Mouse (Mus musculus): ENCODE measurements around the gene Slc10a7. TPM values are rescaled to one million over a fixed set of nuclear protein-coding genes. Genes with fewer than 3 reads are reported as not detected.

Slc10a7 gene
- polyA plus RNA-seq, 2 experiments, result 13.1 to 20.9 TPM

DNA sequence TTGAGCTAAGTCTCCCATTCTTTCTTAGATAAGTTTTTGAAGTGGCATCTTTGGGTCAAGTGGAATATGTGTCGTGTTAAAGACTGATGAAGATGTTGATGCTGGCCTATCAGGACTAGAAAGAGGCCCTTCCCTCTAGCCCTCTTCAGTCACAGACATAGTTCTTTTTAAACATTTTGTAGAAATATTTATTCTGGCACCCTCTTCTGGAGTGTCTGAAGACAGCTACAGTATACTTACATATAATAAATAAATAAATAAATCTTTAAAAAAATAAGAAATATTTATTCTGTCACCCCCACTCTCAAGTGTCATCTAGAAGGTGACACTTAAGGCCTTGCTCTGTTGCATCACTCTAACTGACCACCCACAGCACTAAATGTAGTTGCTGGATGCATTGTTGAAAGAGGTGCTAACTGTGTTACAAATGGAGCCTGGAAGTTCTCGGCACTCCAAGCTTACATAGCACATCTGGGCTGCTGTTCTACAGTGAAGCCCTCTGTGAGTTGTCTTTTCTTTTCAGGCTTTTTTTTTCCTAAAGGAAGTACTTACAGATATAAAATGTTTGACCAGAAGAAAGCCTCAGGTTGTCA lies 54.4 kb downstream of the Slc10a7 start:
- no peak for TF ChIP-seq POLR2A (IDR thresholded peaks at IDR 0.05; ENCODE audit: borderline replicate concordance, extremely low read depth, insufficient read depth, insufficient read length)
- WGBS, result 73% methylated on average over 2 of the region's 2 CpGs
- no peak for DNase-seq (ENCODE audit: low spot score)
- H3K9ac ChIP-seq (ENCODE audit: low read depth, low read length, severe bottlenecking), result no peak overlapping the region
- H3K27me3 ChIP-seq (ENCODE audit: control insufficient read depth, insufficient read depth, low read length), result no peaks in the 10 kb centered on the region
- H3K9me3 ChIP-seq (ENCODE audit: control insufficient read depth, low read length), result no peaks in the 10 kb centered on the region
- H3K4me2 ChIP-seq (replicated peaks; ENCODE audit: low read depth, low read length, severe bottlenecking), result no peak overlapping the region
- H3K27ac ChIP-seq (replicated peaks; ENCODE audit: low read depth, low read length), result no peak overlapping the region
- no peak overlapping the region for H3K4me3 ChIP-seq (replicated peaks; ENCODE audit: low read length)
- no peaks in the 10 kb centered on the region; the same call in 1 of the 2 replicates for H3K36me3 ChIP-seq (ENCODE audit: control insufficient read depth, insufficient read depth, low read length)
- H3K4me1 ChIP-seq (ENCODE audit: control insufficient read depth, insufficient read depth, low read length), result no peaks in the 10 kb centered on the region
- no peak for ATAC-seq (ENCODE audit: low FRiP score, low read depth)

DNA sequence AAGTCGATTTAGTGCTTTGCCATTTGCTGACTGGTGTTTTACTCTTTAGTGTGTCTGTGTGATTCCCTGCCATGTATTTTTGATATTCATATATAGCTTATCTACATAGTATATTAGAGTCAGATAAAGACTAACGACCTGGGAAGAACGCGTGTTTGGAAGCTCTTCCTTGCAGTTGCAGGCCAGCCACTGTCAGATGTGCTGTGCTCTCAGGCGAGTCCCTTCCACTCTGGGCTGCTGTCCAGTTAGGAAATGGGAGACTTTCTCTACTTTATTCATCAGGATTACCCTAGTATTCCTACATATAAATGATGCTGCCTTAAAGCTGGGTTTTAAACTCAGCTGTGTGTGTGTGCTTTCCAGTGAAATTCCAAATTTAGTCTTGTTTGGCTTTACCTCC lies 55.1 kb downstream of the Slc10a7 start:
- 85% methylated on average over 5 of the region's 5 CpGs for WGBS
- ATAC-seq (ENCODE audit: low FRiP score, low read depth), result no peak
- Histone ChIP-seq H3K9ac (ENCODE audit: low read depth, low read length, severe bottlenecking) (no peak overlapping the region), H3K27me3 (ENCODE audit: control insufficient read depth, insufficient read depth, low read length) (no peaks in the 10 kb centered on the region), H3K4me1 (ENCODE audit: control insufficient read depth, insufficient read depth, low read length) (no peaks in the 10 kb centered on the region), H3K36me3 (ENCODE audit: control insufficient read depth, insufficient read depth, low read length) (no peaks in the 10 kb centered on the region; the same call in 1 of the 2 replicates), H3K4me3 (replicated peaks; ENCODE audit: low read length) (no peak overlapping the region), H3K9me3 (ENCODE audit: control insufficient read depth, low read length) (no peaks in the 10 kb centered on the region), H3K4me2 (replicated peaks; ENCODE audit: low read depth, low read length, severe bottlenecking) (no peak overlapping the region), H3K27ac (replicated peaks; ENCODE audit: low read depth, low read length) (no peak overlapping the region)
- DNase-seq (ENCODE audit: low spot score), result peak; percentile 44
- TF ChIP-seq POLR2A (IDR thresholded peaks at IDR 0.05; ENCODE audit: borderline replicate concordance, extremely low read depth, insufficient read depth, insufficient read length), result no peak

DNA sequence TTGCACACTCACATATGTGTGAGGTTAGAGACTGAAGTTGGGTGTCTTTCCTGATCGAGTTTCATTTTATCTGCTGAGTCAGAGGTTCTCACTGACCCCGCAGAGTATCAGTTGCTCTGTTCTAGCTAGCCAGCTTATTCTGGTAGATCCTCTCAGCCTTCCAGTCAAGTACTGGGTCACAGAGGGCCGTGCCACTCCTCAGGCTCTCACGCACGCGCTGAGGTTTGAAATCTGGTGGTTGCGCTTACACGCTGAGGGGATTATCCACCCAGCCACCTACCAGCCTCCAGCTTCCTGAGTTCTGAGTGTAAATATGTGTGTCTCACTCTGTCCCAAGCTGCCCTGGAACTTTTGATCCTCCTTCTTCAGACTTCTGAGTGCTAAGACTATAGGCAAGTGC lies 59.0 kb downstream of the Slc10a7 start:
- Histone ChIP-seq H3K4me3 (replicated peaks; ENCODE audit: low read length) (no peak overlapping the region), H3K4me2 (replicated peaks; ENCODE audit: low read depth, low read length, severe bottlenecking) (no peak overlapping the region), H3K27me3 (ENCODE audit: control insufficient read depth, insufficient read depth, low read length) (no peaks in the 10 kb centered on the region), H3K36me3 (ENCODE audit: control insufficient read depth, insufficient read depth, low read length) (no peaks in the 10 kb centered on the region), H3K9me3 (ENCODE audit: control insufficient read depth, low read length) (no peaks in the 10 kb centered on the region), H3K9ac (ENCODE audit: low read depth, low read length, severe bottlenecking) (no peak overlapping the region), H3K4me1 (ENCODE audit: control insufficient read depth, insufficient read depth, low read length) (no peaks in the 10 kb centered on the region), H3K27ac (replicated peaks; ENCODE audit: low read depth, low read length) (no peak overlapping the region)
- WGBS, result 79% methylated on average over 8 of the region's 8 CpGs
- ATAC-seq (ENCODE audit: low FRiP score, low read depth) (no peak), DNase-seq (ENCODE audit: low spot score) (no peak)
- no peak for TF ChIP-seq POLR2A (IDR thresholded peaks at IDR 0.05; ENCODE audit: borderline replicate concordance, extremely low read depth, insufficient read depth, insufficient read length)

DNA sequence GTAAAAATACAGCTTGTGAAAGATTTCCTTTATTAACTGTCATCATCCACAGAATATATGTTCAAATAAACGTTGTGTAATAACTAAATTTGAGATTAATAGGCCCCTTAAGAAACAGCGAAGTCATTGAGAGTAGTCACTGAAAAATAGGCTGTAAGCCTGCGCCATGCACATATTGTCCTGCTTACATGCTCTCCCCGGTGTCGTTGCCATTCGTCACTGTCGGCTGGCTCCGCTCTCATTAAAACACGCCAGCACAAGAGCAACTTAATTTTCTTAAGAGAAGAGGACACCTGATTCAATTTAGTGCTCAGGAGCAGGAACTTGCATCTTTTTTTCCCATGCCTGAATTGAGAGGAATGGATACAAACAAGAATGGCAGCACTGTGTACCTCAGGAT lies 62.4 kb downstream of the Slc10a7 start:
- Histone ChIP-seq H3K9me3 (ENCODE audit: control insufficient read depth, low read length) (no peaks in the 10 kb centered on the region), H3K27ac (replicated peaks; ENCODE audit: low read depth, low read length) (no peak overlapping the region), H3K9ac (ENCODE audit: low read depth, low read length, severe bottlenecking) (no peak overlapping the region), H3K36me3 (ENCODE audit: control insufficient read depth, insufficient read depth, low read length) (no peaks in the 10 kb centered on the region), H3K4me1 (ENCODE audit: control insufficient read depth, insufficient read depth, low read length) (peaks cover 3% of the 10 kb centered on the region; the same call in 1 of the 2 replicates), H3K27me3 (ENCODE audit: control insufficient read depth, insufficient read depth, low read length) (no peaks in the 10 kb centered on the region), H3K4me3 (replicated peaks; ENCODE audit: low read length) (no peak overlapping the region), H3K4me2 (replicated peaks; ENCODE audit: low read depth, low read length, severe bottlenecking) (no peak overlapping the region)
- no peak for ATAC-seq (ENCODE audit: low FRiP score, low read depth)
- WGBS, result 26% methylated on average over 9 of the region's 9 CpGs
- no peak for DNase-seq (ENCODE audit: low spot score)
- no peak for TF ChIP-seq POLR2A (IDR thresholded peaks at IDR 0.05; ENCODE audit: borderline replicate concordance, extremely low read depth, insufficient read depth, insufficient read length)

DNA sequence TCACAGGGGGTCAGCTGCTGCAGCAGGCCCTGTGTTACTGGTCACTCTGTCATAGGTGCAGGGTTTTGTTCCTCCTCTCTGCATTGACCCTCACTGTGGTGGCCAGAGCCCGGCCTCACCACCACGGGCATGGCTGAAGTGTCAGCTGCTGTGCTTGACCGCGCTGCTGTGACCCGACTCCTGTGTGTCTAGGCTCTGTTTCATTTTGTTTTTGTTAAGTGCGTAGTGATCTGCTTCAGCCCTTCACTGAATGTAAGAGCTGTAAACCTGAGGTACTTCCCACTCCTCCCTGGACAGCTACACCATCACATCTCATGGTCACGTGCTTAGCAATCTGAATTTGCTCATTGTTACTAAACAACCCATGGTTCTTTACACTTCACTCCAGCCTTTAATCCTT lies 65.1 kb downstream of the Slc10a7 start:
- Histone ChIP-seq H3K4me1 (ENCODE audit: control insufficient read depth, insufficient read depth, low read length) (peaks cover 3% of the 10 kb centered on the region; the same call in 1 of the 2 replicates), H3K9me3 (ENCODE audit: control insufficient read depth, low read length) (no peaks in the 10 kb centered on the region), H3K36me3 (ENCODE audit: control insufficient read depth, insufficient read depth, low read length) (no peaks in the 10 kb centered on the region), H3K27ac (replicated peaks; ENCODE audit: low read depth, low read length) (no peak overlapping the region), H3K4me2 (replicated peaks; ENCODE audit: low read depth, low read length, severe bottlenecking) (no peak overlapping the region), H3K27me3 (ENCODE audit: control insufficient read depth, insufficient read depth, low read length) (no peaks in the 10 kb centered on the region), H3K9ac (ENCODE audit: low read depth, low read length, severe bottlenecking) (no peak overlapping the region), H3K4me3 (replicated peaks; ENCODE audit: low read length) (no peak overlapping the region)
- no peak for TF ChIP-seq POLR2A (IDR thresholded peaks at IDR 0.05; ENCODE audit: borderline replicate concordance, extremely low read depth, insufficient read depth, insufficient read length)
- DNase-seq (ENCODE audit: low spot score) (no peak), ATAC-seq (ENCODE audit: low FRiP score, low read depth) (no peak)
- WGBS, result 92% methylated on average over 7 of the region's 7 CpGs

All from limb, embryonic 14.5 days (tissue).